Mouse (Mus musculus): ENCODE data around the gene Ptpn22. TPM values are rescaled to one million over a fixed set of nuclear protein-coding genes. Genes with fewer than 3 reads are reported as not detected.

Ptpn22 gene
- polyA plus RNA-seq, 1 experiment from 2014 or later = 1.4 TPM

- H3K9me3 ChIP-seq (ENCODE audit: control insufficient read depth, low read length) = no peaks in the 10 kb centered on the region
- H3K27ac ChIP-seq (ENCODE audit: low read length) = no peak overlapping the region
- no peak overlapping the region for H3K9ac ChIP-seq (ENCODE audit: low read length)
- WGBS = 65% methylated on average over 4 of the region's 4 CpGs
- no peaks in the 10 kb centered on the region for H3K36me3 ChIP-seq (ENCODE audit: control insufficient read depth, insufficient read depth, low read length)
- no peaks in the 10 kb centered on the region for H3K27me3 ChIP-seq (ENCODE audit: control insufficient read depth, insufficient read depth, low read depth, low read length)
- no peak overlapping the region for H3K4me3 ChIP-seq (ENCODE audit: low read length)
- no peaks in the 10 kb centered on the region for H3K4me1 ChIP-seq (replicated peaks; ENCODE audit: control insufficient read depth, insufficient read depth, low read length)
- no peak overlapping the region for H3K4me2 ChIP-seq (ENCODE audit: low read depth, low read length)
- no peak for ATAC-seq (ENCODE audit: low read depth)
These were observed 8.4 kb downstream of the Ptpn22 start for GRCm38 (mm10) chr3:103868008-103868407.

GRCm38 (mm10) chr3:103872663-103873098 lies 13.1 kb downstream of the Ptpn22 start:
- no peak for ATAC-seq (ENCODE audit: low read depth)
- Histone ChIP-seq H3K9me3 (ENCODE audit: control insufficient read depth, low read length) (no peaks in the 10 kb centered on the region), H3K36me3 (ENCODE audit: control insufficient read depth, insufficient read depth, low read length) (no peaks in the 10 kb centered on the region), H3K4me1 (replicated peaks; ENCODE audit: control insufficient read depth, insufficient read depth, low read length) (no peaks in the 10 kb centered on the region), H3K4me3 (ENCODE audit: low read length) (no peak overlapping the region), H3K27me3 (ENCODE audit: control insufficient read depth, insufficient read depth, low read depth, low read length) (no peaks in the 10 kb centered on the region), H3K4me2 (ENCODE audit: low read depth, low read length) (no peak overlapping the region), H3K27ac (ENCODE audit: low read length) (no peak overlapping the region), H3K9ac (ENCODE audit: low read length) (no peak overlapping the region)
- 58% methylated on average over 3 of the region's 3 CpGs for WGBS

- H3K27ac ChIP-seq (ENCODE audit: low read length) = no peak overlapping the region
- H3K4me3 ChIP-seq (ENCODE audit: low read length) = no peak overlapping the region
- no peak overlapping the region for H3K9ac ChIP-seq (ENCODE audit: low read length)
- no peaks in the 10 kb centered on the region for H3K9me3 ChIP-seq (ENCODE audit: control insufficient read depth, low read length)
- no peaks in the 10 kb centered on the region for H3K36me3 ChIP-seq (ENCODE audit: control insufficient read depth, insufficient read depth, low read length)
- no peak overlapping the region for H3K4me2 ChIP-seq (ENCODE audit: low read depth, low read length)
- 54% methylated on average over 7 of the region's 7 CpGs for WGBS
- H3K27me3 ChIP-seq (ENCODE audit: control insufficient read depth, insufficient read depth, low read depth, low read length) = no peaks in the 10 kb centered on the region
- no peaks in the 10 kb centered on the region for H3K4me1 ChIP-seq (replicated peaks; ENCODE audit: control insufficient read depth, insufficient read depth, low read length)
- ATAC-seq (ENCODE audit: low read depth) = no peak
These were observed 14.7 kb downstream of the Ptpn22 start for GRCm38 (mm10) chr3:103874329-103874728.

GRCm38 (mm10) chr3:103885946-103886345 lies 26.4 kb downstream of the Ptpn22 start:
- H3K9me3 ChIP-seq (ENCODE audit: control insufficient read depth, low read length) = no peaks in the 10 kb centered on the region

GRCm38 (mm10) chr3:103887581-103887980 lies 28.0 kb downstream of the Ptpn22 start:
- ATAC-seq (ENCODE audit: low read depth) = no peak
- Histone ChIP-seq H3K36me3 (ENCODE audit: control insufficient read depth, insufficient read depth, low read length) (no peaks in the 10 kb centered on the region), H3K9ac (ENCODE audit: low read length) (no peak overlapping the region), H3K27ac (ENCODE audit: low read length) (no peak overlapping the region), H3K9me3 (ENCODE audit: control insufficient read depth, low read length) (no peaks in the 10 kb centered on the region), H3K4me1 (replicated peaks; ENCODE audit: control insufficient read depth, insufficient read depth, low read length) (no peaks in the 10 kb centered on the region), H3K4me2 (ENCODE audit: low read depth, low read length) (no peak overlapping the region), H3K27me3 (ENCODE audit: control insufficient read depth, insufficient read depth, low read depth, low read length) (no peaks in the 10 kb centered on the region), H3K4me3 (ENCODE audit: low read length) (no peak overlapping the region)
- WGBS = 14% methylated on average over 3 of the region's 3 CpGs

More at GRCm38 (mm10) chr3:103885946-103886345, 26.4 kb downstream of the Ptpn22 start:
- Histone ChIP-seq H3K9ac (ENCODE audit: low read length) (no peak overlapping the region), H3K36me3 (ENCODE audit: control insufficient read depth, insufficient read depth, low read length) (no peaks in the 10 kb centered on the region), H3K4me1 (replicated peaks; ENCODE audit: control insufficient read depth, insufficient read depth, low read length) (no peaks in the 10 kb centered on the region), H3K4me2 (ENCODE audit: low read depth, low read length) (no peak overlapping the region), H3K27ac (ENCODE audit: low read length) (no peak overlapping the region), H3K27me3 (ENCODE audit: control insufficient read depth, insufficient read depth, low read depth, low read length) (no peaks in the 10 kb centered on the region), H3K4me3 (ENCODE audit: low read length) (no peak overlapping the region)
- ATAC-seq (ENCODE audit: low read depth) = no peak
- WGBS = 65% methylated on average over 11 of the region's 11 CpGs

GRCm38 (mm10) chr3:103893374-103893773 lies 33.8 kb downstream of the Ptpn22 start:
- no peak for ATAC-seq (ENCODE audit: low read depth)
- H3K4me2 ChIP-seq (ENCODE audit: low read depth, low read length) = no peak overlapping the region
- no peaks in the 10 kb centered on the region for H3K9me3 ChIP-seq (ENCODE audit: control insufficient read depth, low read length)
- no peak overlapping the region for H3K27ac ChIP-seq (ENCODE audit: low read length)
- H3K36me3 ChIP-seq (ENCODE audit: control insufficient read depth, insufficient read depth, low read length) = no peaks in the 10 kb centered on the region
- no peak overlapping the region for H3K4me3 ChIP-seq (ENCODE audit: low read length)
- no peak overlapping the region for H3K9ac ChIP-seq (ENCODE audit: low read length)
- H3K27me3 ChIP-seq (ENCODE audit: control insufficient read depth, insufficient read depth, low read depth, low read length) = no peaks in the 10 kb centered on the region
- 87% methylated on average over 3 of the region's 3 CpGs for WGBS
- no peaks in the 10 kb centered on the region for H3K4me1 ChIP-seq (replicated peaks; ENCODE audit: control insufficient read depth, insufficient read depth, low read length)

- Histone ChIP-seq H3K27me3 (ENCODE audit: control insufficient read depth, insufficient read depth, low read depth, low read length) (no peaks in the 10 kb centered on the region), H3K27ac (ENCODE audit: low read length) (no peak overlapping the region), H3K4me3 (ENCODE audit: low read length) (no peak overlapping the region), H3K4me2 (ENCODE audit: low read depth, low read length) (no peak overlapping the region), H3K36me3 (ENCODE audit: control insufficient read depth, insufficient read depth, low read length) (no peaks in the 10 kb centered on the region), H3K9me3 (ENCODE audit: control insufficient read depth, low read length) (no peaks in the 10 kb centered on the region), H3K9ac (ENCODE audit: low read length) (no peak overlapping the region), H3K4me1 (replicated peaks; ENCODE audit: control insufficient read depth, insufficient read depth, low read length) (no peaks in the 10 kb centered on the region)
- WGBS = 80% methylated on average over 1 of the region's 1 CpGs
- ATAC-seq (ENCODE audit: low read depth) = no peak
These were observed 45.1 kb downstream of the Ptpn22 start for GRCm38 (mm10) chr3:103904705-103905104.

GRCm38 (mm10) chr3:103907335-103908030 lies 47.9 kb downstream of the Ptpn22 start:
- no peak for ATAC-seq (ENCODE audit: low read depth)
- H3K27ac ChIP-seq (ENCODE audit: low read length) = no peak overlapping the region
- no peaks in the 10 kb centered on the region for H3K9me3 ChIP-seq (ENCODE audit: control insufficient read depth, low read length)
- 77% methylated on average over 5 of the region's 5 CpGs for WGBS
- no peaks in the 10 kb centered on the region for H3K36me3 ChIP-seq (ENCODE audit: control insufficient read depth, insufficient read depth, low read length)
- H3K27me3 ChIP-seq (ENCODE audit: control insufficient read depth, insufficient read depth, low read depth, low read length) = no peaks in the 10 kb centered on the region
- no peak overlapping the region for H3K4me3 ChIP-seq (ENCODE audit: low read length)
- no peak overlapping the region for H3K9ac ChIP-seq (ENCODE audit: low read length)
- no peak overlapping the region for H3K4me2 ChIP-seq (ENCODE audit: low read depth, low read length)
- H3K4me1 ChIP-seq (replicated peaks; ENCODE audit: control insufficient read depth, insufficient read depth, low read length) = no peaks in the 10 kb centered on the region

- H3K4me1 ChIP-seq (replicated peaks; ENCODE audit: control insufficient read depth, insufficient read depth, low read length) = no peaks in the 10 kb centered on the region
- no peaks in the 10 kb centered on the region for H3K27me3 ChIP-seq (ENCODE audit: control insufficient read depth, insufficient read depth, low read depth, low read length)
- no peak overlapping the region for H3K27ac ChIP-seq (ENCODE audit: low read length)
- H3K9me3 ChIP-seq (ENCODE audit: control insufficient read depth, low read length) = no peaks in the 10 kb centered on the region
- H3K4me2 ChIP-seq (ENCODE audit: low read depth, low read length) = no peak overlapping the region
- WGBS = 57% methylated on average over 2 of the region's 2 CpGs
- no peak overlapping the region for H3K9ac ChIP-seq (ENCODE audit: low read length)
- H3K4me3 ChIP-seq (ENCODE audit: low read length) = no peak overlapping the region
- H3K36me3 ChIP-seq (ENCODE audit: control insufficient read depth, insufficient read depth, low read length) = no peaks in the 10 kb centered on the region
- ATAC-seq (ENCODE audit: low read depth) = no peak
These were observed 49.2 kb downstream of the Ptpn22 start for GRCm38 (mm10) chr3:103908781-103909180.

Data from lung, embryonic 16.5 days (tissue).